Mouse (Mus musculus): ENCODE measurements around the gene Gm20388. TPM values are rescaled to one million over a fixed set of nuclear protein-coding genes. Genes with fewer than 3 reads are reported as not detected.
A peak's percentile ranks its signal among the peaks of the same experiment; 100 is the strongest.

The Gm20388 gene
- polyA plus RNA-seq, 1 experiment from 2014 or later = not detected

- Histone ChIP-seq H3K9me3 (ENCODE audit: control insufficient read depth, low read length) (no peaks in the 10 kb centered on the region), H3K4me1 (ENCODE audit: control insufficient read depth, insufficient read depth, low read length) (no peaks in the 10 kb centered on the region), H3K4me2 (no peak overlapping the region), H3K36me3 (ENCODE audit: control insufficient read depth, insufficient read depth, low read length) (no peaks in the 10 kb centered on the region), H3K27ac (ENCODE audit: low read depth, low read length) (no peak overlapping the region), H3K9ac (ENCODE audit: low read length) (no peak overlapping the region), H3K4me3 (ENCODE audit: low read depth, low read length) (no peak overlapping the region), H3K27me3 (ENCODE audit: control insufficient read depth, insufficient read depth, low read length) (no peaks in the 10 kb centered on the region)
- WGBS = 62% methylated on average over 7 of the region's 7 CpGs
- ATAC-seq (ENCODE audit: low FRiP score) = no peak
- no peak for DNase-seq (ENCODE audit: low spot score, missing footprints)
These were observed 1852.5 kb downstream of the Gm20388 start for GRCm38 (mm10) chr8:121762999-121763699.

GRCm38 (mm10) chr8:121763700-121764013, 1853.0 kb downstream of the Gm20388 start:
- Histone ChIP-seq H3K27ac (ENCODE audit: low read depth, low read length) (no peak overlapping the region), H3K36me3 (ENCODE audit: control insufficient read depth, insufficient read depth, low read length) (no peaks in the 10 kb centered on the region), H3K9me3 (ENCODE audit: control insufficient read depth, low read length) (no peaks in the 10 kb centered on the region), H3K9ac (ENCODE audit: low read length) (no peak overlapping the region), H3K4me3 (ENCODE audit: low read depth, low read length) (no peak overlapping the region), H3K4me2 (no peak overlapping the region), H3K27me3 (ENCODE audit: control insufficient read depth, insufficient read depth, low read length) (no peaks in the 10 kb centered on the region), H3K4me1 (ENCODE audit: control insufficient read depth, insufficient read depth, low read length) (no peaks in the 10 kb centered on the region)
- ATAC-seq (ENCODE audit: low FRiP score) = no peak
- DNase-seq (ENCODE audit: low spot score, missing footprints) = no peak
- 73% methylated on average over 9 of the region's 9 CpGs for WGBS

- no peaks in the 10 kb centered on the region for H3K27me3 ChIP-seq (ENCODE audit: control insufficient read depth, insufficient read depth, low read length)
- WGBS = 89% methylated on average over 7 of the region's 7 CpGs
- no peak overlapping the region for H3K27ac ChIP-seq (ENCODE audit: low read depth, low read length)
- no peak overlapping the region for H3K4me2 ChIP-seq
- no peaks in the 10 kb centered on the region for H3K9me3 ChIP-seq (ENCODE audit: control insufficient read depth, low read length)
- no peak overlapping the region for H3K9ac ChIP-seq (ENCODE audit: low read length)
- ATAC-seq (ENCODE audit: low FRiP score) (no peak), DNase-seq (ENCODE audit: low spot score, missing footprints) (peak; percentile 21)
- H3K36me3 ChIP-seq (ENCODE audit: control insufficient read depth, insufficient read depth, low read length) = no peaks in the 10 kb centered on the region
- H3K4me1 ChIP-seq (ENCODE audit: control insufficient read depth, insufficient read depth, low read length) = peaks cover under 1% of the 10 kb centered on the region; the same call in 1 of the 2 replicates
- no peak overlapping the region for H3K4me3 ChIP-seq (ENCODE audit: low read depth, low read length)
These were observed 1855.0 kb downstream of the Gm20388 start for GRCm38 (mm10) chr8:121765594-121766138.

GRCm38 (mm10) chr8:121769095-121769494, 1858.5 kb downstream of the Gm20388 start:
- Histone ChIP-seq H3K4me2 (no peak overlapping the region), H3K4me3 (ENCODE audit: low read depth, low read length) (no peak overlapping the region), H3K27me3 (ENCODE audit: control insufficient read depth, insufficient read depth, low read length) (no peaks in the 10 kb centered on the region), H3K27ac (ENCODE audit: low read depth, low read length) (no peak overlapping the region), H3K36me3 (ENCODE audit: control insufficient read depth, insufficient read depth, low read length) (no peaks in the 10 kb centered on the region), H3K9ac (ENCODE audit: low read length) (no peak overlapping the region), H3K4me1 (ENCODE audit: control insufficient read depth, insufficient read depth, low read length) (peaks cover 15% of the 10 kb centered on the region), H3K9me3 (ENCODE audit: control insufficient read depth, low read length) (no peaks in the 10 kb centered on the region)
- no peak for ATAC-seq (ENCODE audit: low FRiP score)
- 61% methylated on average over 3 of the region's 3 CpGs for WGBS
- DNase-seq (ENCODE audit: low spot score, missing footprints) = peak; percentile 65

DNA sequence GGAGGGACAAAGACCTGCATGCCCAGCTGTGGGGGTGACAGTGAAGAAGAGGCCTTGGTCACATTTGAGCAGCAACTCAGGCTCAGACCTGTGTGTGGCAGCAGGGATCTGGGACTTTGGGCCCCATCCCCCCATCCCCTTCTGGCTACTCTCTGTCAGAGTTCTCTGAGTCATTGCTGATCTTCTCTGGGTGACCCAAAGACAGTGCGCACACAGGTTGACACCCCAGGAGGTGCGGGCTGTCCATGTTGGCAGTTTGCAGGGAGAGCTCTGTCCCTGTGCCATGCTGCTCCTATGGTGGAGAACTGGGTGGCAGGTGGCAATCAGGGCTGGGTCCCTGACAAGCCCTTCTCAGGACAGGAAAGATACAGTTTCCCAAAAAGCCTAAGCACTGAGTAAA, 1859.0 kb downstream of the Gm20388 start:
- ATAC-seq (ENCODE audit: low FRiP score) (no peak), DNase-seq (ENCODE audit: low spot score, missing footprints) (no peak)
- no peak overlapping the region for H3K4me2 ChIP-seq
- H3K36me3 ChIP-seq (ENCODE audit: control insufficient read depth, insufficient read depth, low read length) = no peaks in the 10 kb centered on the region
- peaks cover 15% of the 10 kb centered on the region for H3K4me1 ChIP-seq (ENCODE audit: control insufficient read depth, insufficient read depth, low read length)
- H3K4me3 ChIP-seq (ENCODE audit: low read depth, low read length) = no peak overlapping the region
- no peaks in the 10 kb centered on the region for H3K9me3 ChIP-seq (ENCODE audit: control insufficient read depth, low read length)
- H3K9ac ChIP-seq (ENCODE audit: low read length) = no peak overlapping the region
- H3K27me3 ChIP-seq (ENCODE audit: control insufficient read depth, insufficient read depth, low read length) = no peaks in the 10 kb centered on the region
- 100% methylated on average over 2 of the region's 2 CpGs for WGBS
- no peak overlapping the region for H3K27ac ChIP-seq (ENCODE audit: low read depth, low read length)

- peak overlapping the region; percentile 27 for H3K4me2 ChIP-seq
- H3K27ac ChIP-seq (ENCODE audit: low read depth, low read length) = 0 out of 2 replicates have a peak overlapping the region, but pooled peaks have one; percentile 2
- no peaks in the 10 kb centered on the region for H3K9me3 ChIP-seq (ENCODE audit: control insufficient read depth, low read length)
- peak; percentile 85 for ATAC-seq (ENCODE audit: low FRiP score)
- 23% methylated on average over 19 of the region's 19 CpGs for WGBS
- peak; percentile 82 for DNase-seq (ENCODE audit: low spot score, missing footprints)
- no peaks in the 10 kb centered on the region for H3K36me3 ChIP-seq (ENCODE audit: control insufficient read depth, insufficient read depth, low read length)
- H3K27me3 ChIP-seq (ENCODE audit: control insufficient read depth, insufficient read depth, low read length) = no peaks in the 10 kb centered on the region
- peak overlapping the region; percentile 27; the same call in 1 of the 2 replicates for H3K9ac ChIP-seq (ENCODE audit: low read length)
- H3K4me3 ChIP-seq (ENCODE audit: low read depth, low read length) = no peak overlapping the region
- H3K4me1 ChIP-seq (ENCODE audit: control insufficient read depth, insufficient read depth, low read length) = peaks cover 15% of the 10 kb centered on the region
These were observed 1860.5 kb downstream of the Gm20388 start for GRCm38 (mm10) chr8:121770845-121771752.

GRCm38 (mm10) chr8:121773876-121774275, 1863.2 kb downstream of the Gm20388 start:
- no peaks in the 10 kb centered on the region for H3K36me3 ChIP-seq (ENCODE audit: control insufficient read depth, insufficient read depth, low read length)
- no peak overlapping the region for H3K4me3 ChIP-seq (ENCODE audit: low read depth, low read length)
- ATAC-seq (ENCODE audit: low FRiP score) (no peak), DNase-seq (ENCODE audit: low spot score, missing footprints) (no peak)
- H3K4me1 ChIP-seq (ENCODE audit: control insufficient read depth, insufficient read depth, low read length) = peaks cover 15% of the 10 kb centered on the region
- H3K9ac ChIP-seq (ENCODE audit: low read length) = no peak overlapping the region
- no peaks in the 10 kb centered on the region for H3K27me3 ChIP-seq (ENCODE audit: control insufficient read depth, insufficient read depth, low read length)
- WGBS = 86% methylated on average over 12 of the region's 12 CpGs
- H3K9me3 ChIP-seq (ENCODE audit: control insufficient read depth, low read length) = no peaks in the 10 kb centered on the region
- H3K27ac ChIP-seq (ENCODE audit: low read depth, low read length) = no peak overlapping the region
- no peak overlapping the region for H3K4me2 ChIP-seq

GRCm38 (mm10) chr8:121782493-121782892, 1871.9 kb downstream of the Gm20388 start:
- 76% methylated on average over 5 of the region's 5 CpGs for WGBS
- H3K27ac ChIP-seq (ENCODE audit: low read depth, low read length) = no peak overlapping the region
- H3K27me3 ChIP-seq (ENCODE audit: control insufficient read depth, insufficient read depth, low read length) = no peaks in the 10 kb centered on the region
- no peak overlapping the region for H3K4me2 ChIP-seq
- H3K9ac ChIP-seq (ENCODE audit: low read length) = no peak overlapping the region
- H3K9me3 ChIP-seq (ENCODE audit: control insufficient read depth, low read length) = no peaks in the 10 kb centered on the region
- H3K36me3 ChIP-seq (ENCODE audit: control insufficient read depth, insufficient read depth, low read length) = no peaks in the 10 kb centered on the region
- H3K4me3 ChIP-seq (ENCODE audit: low read depth, low read length) = no peak overlapping the region
- DNase-seq (ENCODE audit: low spot score, missing footprints) = no peak
- H3K4me1 ChIP-seq (ENCODE audit: control insufficient read depth, insufficient read depth, low read length) = no peaks in the 10 kb centered on the region
- no peak for ATAC-seq (ENCODE audit: low FRiP score)

DNA sequence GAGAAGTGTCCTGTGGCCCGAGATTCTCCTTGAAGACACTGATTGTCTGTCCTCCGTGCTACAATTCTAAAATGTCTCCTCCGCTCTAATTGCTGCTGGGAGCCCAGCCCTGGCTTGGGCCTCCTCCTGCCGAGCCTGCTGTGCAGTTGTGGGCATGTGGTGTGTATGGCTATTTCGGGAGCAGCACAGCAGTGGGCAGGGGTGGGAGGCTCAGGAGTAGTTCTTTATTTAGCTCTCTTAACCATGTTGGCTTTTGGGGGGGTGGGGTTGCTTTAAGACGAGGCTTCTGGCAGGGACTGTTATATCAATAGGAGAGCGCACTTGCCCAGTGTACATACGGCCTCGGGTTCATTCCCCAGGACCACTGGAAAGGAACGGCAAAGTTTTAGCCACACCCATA, 1875.9 kb downstream of the Gm20388 start:
- H3K27me3 ChIP-seq (ENCODE audit: control insufficient read depth, insufficient read depth, low read length) = no peaks in the 10 kb centered on the region
- no peak overlapping the region for H3K27ac ChIP-seq (ENCODE audit: low read depth, low read length)
- no peak overlapping the region for H3K9ac ChIP-seq (ENCODE audit: low read length)
- WGBS = 70% methylated on average over 10 of the region's 10 CpGs
- no peaks in the 10 kb centered on the region for H3K4me1 ChIP-seq (ENCODE audit: control insufficient read depth, insufficient read depth, low read length)
- H3K4me2 ChIP-seq = no peak overlapping the region
- H3K4me3 ChIP-seq (ENCODE audit: low read depth, low read length) = no peak overlapping the region
- DNase-seq (ENCODE audit: low spot score, missing footprints) (no peak), ATAC-seq (ENCODE audit: low FRiP score) (no peak)
- H3K9me3 ChIP-seq (ENCODE audit: control insufficient read depth, low read length) = no peaks in the 10 kb centered on the region
- H3K36me3 ChIP-seq (ENCODE audit: control insufficient read depth, insufficient read depth, low read length) = no peaks in the 10 kb centered on the region

Data from midbrain, embryonic 11.5 days (tissue).